Mouse (Mus musculus) spleen, adult 2 months (tissue): ENCODE data around the gene Dera.

ENCODE experiments used
- CTCF ChIP-seq: fragments of 200-500 bp; IDR thresholded peaks from 2 replicates; pipeline ENCODE4 v1.5.1; 2011; ENCODE audit warnings: mild to moderate bottlenecking, inconsistent platforms; ENCODE audit not compliant: insufficient read depth, insufficient read length, insufficient replicate concordance; ENCODE audit errors: extremely low read depth
- POLR2A ChIP-seq: fragments of 200-500 bp; IDR thresholded peaks from 2 replicates; pipeline ENCODE4 v1.6.1; 2011; ENCODE audit warnings: low read depth, low read length, inconsistent platforms

GRCm38 (mm10) chr6:137716802-137717201 lies 37.5 kb upstream of the Dera start:
- TF ChIP-seq CTCF (no peak), POLR2A (no peak)
